Mouse (Mus musculus) forebrain, embryonic 16.5 days (tissue): ENCODE results near the gene Rbfox2. TPM values are rescaled to one million over a fixed set of nuclear protein-coding genes. Genes with fewer than 3 reads are reported as not detected.

Source experiments
- ATAC-seq: fragments of 200-750 bp; cut with Nextera tagmentation; 2 replicates; pipeline ENCODE4 v1.8.0; 2017; ENCODE audit warnings: mild to moderate bottlenecking, moderate library complexity
- H3K27ac ChIP-seq: fragments of 300-500 bp; sonication (generic); 2 replicates; pipeline ENCODE4 v1.5.1; 2014; ENCODE audit warnings: low read length, control low read depth
- H3K27me3 ChIP-seq: fragments of 300-500 bp; sonication (generic); replicated peaks from 2 replicates; pipeline ENCODE4 v1.6.1; 2014; ENCODE audit warnings: low read length; ENCODE audit not compliant: control insufficient read depth, insufficient read depth
- H3K36me3 ChIP-seq: fragments of 300-500 bp; sonication (generic); 2 replicates; pipeline ENCODE4 v1.6.1; 2014; ENCODE audit not compliant: control insufficient read depth, insufficient read depth
- H3K4me1 ChIP-seq: fragments of 300-500 bp; sonication (generic); replicated peaks from 2 replicates; pipeline ENCODE4 v1.6.1; 2014; ENCODE audit warnings: low read length; ENCODE audit not compliant: control insufficient read depth, insufficient read depth
- H3K4me2 ChIP-seq: fragments of 300-500 bp; sonication (generic); 2 replicates; pipeline ENCODE4 v1.6.1; 2014; ENCODE audit warnings: mild to moderate bottlenecking, low read length, control low read depth
- H3K4me3 ChIP-seq: fragments of 300-500 bp; sonication (generic); replicated peaks from 2 replicates; pipeline ENCODE4 v1.5.1; 2014; ENCODE audit warnings: mild to moderate bottlenecking, low read length, control low read depth
- H3K9ac ChIP-seq: fragments of 300-500 bp; sonication (generic); replicated peaks from 2 replicates; pipeline ENCODE4 v1.6.1; 2014; ENCODE audit warnings: low read depth, low read length, control low read depth
- H3K9me3 ChIP-seq: fragments of 300-500 bp; sonication (generic); 2 replicates; pipeline ENCODE4 v1.6.1; 2016; ENCODE audit warnings: low read length; ENCODE audit not compliant: control insufficient read depth
- WGBS: fragments of 180-500 bp; shearing (Covaris S2); extraction: QIAGEN DNeasy Blood & Tissue Kit; methylation state at CpG from one replicate; pipeline ENCODE4 v1.1.7; 2014; 5-methylcytosine and 5-hydroxymethylcytosine counted together
- polyA plus RNA-seq: library from polyadenylated mRNA; unstranded; fragments of >200 nt; fragmentation: Nextera tagmentation; extraction: Ambion mirVana; gene quantifications from 2 replicates; pipeline ENCODE4 v1.2.1, GENCODE M21; 2015

Rbfox2 gene
- polyA plus RNA-seq, 1 experiment from 2014 or later, result 212 TPM

DNA sequence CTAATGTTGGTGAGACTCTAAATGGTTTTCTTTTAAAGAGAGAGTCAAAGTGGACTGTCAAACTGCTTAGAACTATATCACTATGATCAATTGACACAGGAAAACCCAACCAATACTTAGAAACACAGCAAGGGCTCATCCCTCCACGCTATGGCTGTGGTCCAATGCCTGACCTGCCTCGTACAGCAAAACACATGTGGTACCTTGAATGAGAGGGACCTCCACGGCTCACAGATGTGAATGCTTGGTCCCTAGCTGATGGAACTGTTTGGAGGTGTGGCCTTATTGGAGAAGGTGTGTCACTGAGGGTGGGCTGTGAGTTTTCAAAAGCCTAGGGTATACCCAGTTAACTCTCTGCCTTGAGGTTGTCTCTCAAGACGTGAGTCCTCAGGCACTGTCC lies 159.9 kb downstream of the Rbfox2 start:
- WGBS, result 87% methylated on average over 4 of the region's 4 CpGs
- H3K4me1 ChIP-seq, result peaks cover 53% of the 10 kb centered on the region
- ATAC-seq, result no peak
- no peak overlapping the region for H3K27ac ChIP-seq
- no peaks in the 10 kb centered on the region for H3K27me3 ChIP-seq
- no peak overlapping the region for H3K9ac ChIP-seq
- H3K9me3 ChIP-seq, result no peaks in the 10 kb centered on the region
- no peaks in the 10 kb centered on the region for H3K36me3 ChIP-seq
- H3K4me2 ChIP-seq, result no peak overlapping the region
- no peak overlapping the region for H3K4me3 ChIP-seq

DNA sequence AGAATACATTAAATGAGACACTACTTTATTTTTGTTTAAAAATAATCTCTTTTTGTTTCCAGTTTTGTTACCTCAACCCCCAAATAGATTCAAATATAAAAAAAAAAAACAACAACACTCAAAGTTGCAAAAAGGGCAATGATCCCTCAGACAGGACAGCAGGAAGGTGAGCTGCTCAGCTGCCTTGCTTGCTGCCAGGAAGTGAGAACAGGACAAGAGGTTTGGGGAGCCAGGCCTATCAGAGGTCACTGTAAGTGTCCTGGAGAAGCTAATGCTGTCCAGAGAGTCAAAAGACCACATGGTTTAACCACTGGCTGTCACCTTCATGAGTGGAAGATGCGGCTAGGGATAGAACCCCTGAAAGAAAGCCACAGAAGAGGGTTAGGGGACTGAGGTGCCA lies 161.8 kb downstream of the Rbfox2 start:
- Histone ChIP-seq H3K9me3 (no peaks in the 10 kb centered on the region), H3K4me1 (peaks cover 53% of the 10 kb centered on the region), H3K9ac (no peak overlapping the region), H3K27ac (no peak overlapping the region), H3K27me3 (no peaks in the 10 kb centered on the region), H3K4me2 (no peak overlapping the region), H3K4me3 (no peak overlapping the region), H3K36me3 (no peaks in the 10 kb centered on the region)
- WGBS, result 100% methylated on average over 1 of the region's 1 CpGs
- ATAC-seq, result no peak

- Histone ChIP-seq H3K9me3 (no peaks in the 10 kb centered on the region), H3K4me2 (no peak overlapping the region), H3K4me3 (no peak overlapping the region), H3K4me1 (peaks cover 36% of the 10 kb centered on the region), H3K27me3 (no peaks in the 10 kb centered on the region), H3K9ac (no peak overlapping the region), H3K36me3 (no peaks in the 10 kb centered on the region), H3K27ac (no peak overlapping the region)
- no peak for ATAC-seq
- 90% methylated on average over 5 of the region's 5 CpGs for WGBS
These were observed 164.0 kb downstream of the Rbfox2 start for GRCm38 (mm10) chr15:77142787-77143186.

GRCm38 (mm10) chr15:77142352-77142751 lies 164.5 kb downstream of the Rbfox2 start:
- WGBS, result 82% methylated on average over 6 of the region's 6 CpGs

GRCm38 (mm10) chr15:77141711-77142110 lies 165.1 kb downstream of the Rbfox2 start:
- Histone ChIP-seq H3K27ac (no peak overlapping the region), H3K9ac (no peak overlapping the region), H3K27me3 (no peaks in the 10 kb centered on the region), H3K36me3 (no peaks in the 10 kb centered on the region), H3K4me1 (peaks cover 30% of the 10 kb centered on the region), H3K4me3 (no peak overlapping the region), H3K4me2 (no peak overlapping the region), H3K9me3 (no peaks in the 10 kb centered on the region)
- ATAC-seq, result no peak
- 73% methylated on average over 4 of the region's 4 CpGs for WGBS

More at GRCm38 (mm10) chr15:77142352-77142751, 164.5 kb downstream of the Rbfox2 start:
- peaks cover 33% of the 10 kb centered on the region for H3K4me1 ChIP-seq
- no peak overlapping the region for H3K9ac ChIP-seq
- H3K27me3 ChIP-seq, result no peaks in the 10 kb centered on the region
- no peaks in the 10 kb centered on the region for H3K36me3 ChIP-seq
- ATAC-seq, result no peak
- no peaks in the 10 kb centered on the region for H3K9me3 ChIP-seq
- H3K4me2 ChIP-seq, result no peak overlapping the region
- H3K4me3 ChIP-seq, result no peak overlapping the region
- no peak overlapping the region for H3K27ac ChIP-seq

- Histone ChIP-seq H3K9me3 (no peaks in the 10 kb centered on the region), H3K4me3 (no peak overlapping the region), H3K27me3 (no peaks in the 10 kb centered on the region), H3K4me2 (no peak overlapping the region), H3K9ac (no peak overlapping the region), H3K27ac (no peak overlapping the region), H3K36me3 (peaks cover 11% of the 10 kb centered on the region), H3K4me1 (peaks cover 17% of the 10 kb centered on the region)
- no peak for ATAC-seq
- 83% methylated on average over 5 of the region's 5 CpGs for WGBS
These were observed 168.5 kb downstream of the Rbfox2 start for GRCm38 (mm10) chr15:77138282-77138681.

DNA sequence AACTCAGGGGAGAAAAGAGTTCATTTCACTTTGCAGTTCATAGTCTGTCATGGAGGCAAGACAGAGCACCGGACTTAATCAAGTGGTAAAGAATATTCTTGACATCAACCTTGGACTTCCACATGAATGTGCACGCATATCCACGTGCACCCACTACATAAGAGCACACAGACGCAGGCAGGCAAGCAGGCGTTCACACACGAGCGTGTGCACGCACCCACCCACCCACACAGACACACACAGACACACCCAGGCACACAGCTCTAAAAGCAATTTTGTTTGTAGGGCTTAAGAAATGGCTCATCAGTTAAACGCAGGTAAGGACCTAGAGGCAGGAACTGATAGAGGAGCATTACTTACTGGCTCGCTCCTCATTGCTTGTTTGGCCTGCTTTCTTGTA lies 172.3 kb downstream of the Rbfox2 start:
- H3K9me3 ChIP-seq, result no peaks in the 10 kb centered on the region
- no peaks in the 10 kb centered on the region; the same call in 1 of the 2 replicates for H3K4me1 ChIP-seq
- WGBS, result 97% methylated on average over 10 of the region's 10 CpGs
- no peak for ATAC-seq
- H3K9ac ChIP-seq, result no peak overlapping the region
- peaks cover 23% of the 10 kb centered on the region for H3K36me3 ChIP-seq
- no peak overlapping the region for H3K4me3 ChIP-seq
- H3K27me3 ChIP-seq, result no peaks in the 10 kb centered on the region
- H3K27ac ChIP-seq, result no peak overlapping the region
- no peak overlapping the region for H3K4me2 ChIP-seq

GRCm38 (mm10) chr15:77129154-77129553 lies 177.7 kb downstream of the Rbfox2 start:
- Histone ChIP-seq H3K27ac (no peak overlapping the region), H3K36me3 (peaks cover 14% of the 10 kb centered on the region; the same call in 1 of the 2 replicates), H3K27me3 (no peaks in the 10 kb centered on the region), H3K4me3 (no peak overlapping the region), H3K9ac (no peak overlapping the region), H3K4me1 (0 out of 2 replicates have a peak, but pooled peaks cover 3% of the 10 kb centered on the region), H3K4me2 (no peak overlapping the region), H3K9me3 (no peaks in the 10 kb centered on the region)
- WGBS, result 91% methylated on average over 8 of the region's 8 CpGs
- no peak for ATAC-seq

DNA sequence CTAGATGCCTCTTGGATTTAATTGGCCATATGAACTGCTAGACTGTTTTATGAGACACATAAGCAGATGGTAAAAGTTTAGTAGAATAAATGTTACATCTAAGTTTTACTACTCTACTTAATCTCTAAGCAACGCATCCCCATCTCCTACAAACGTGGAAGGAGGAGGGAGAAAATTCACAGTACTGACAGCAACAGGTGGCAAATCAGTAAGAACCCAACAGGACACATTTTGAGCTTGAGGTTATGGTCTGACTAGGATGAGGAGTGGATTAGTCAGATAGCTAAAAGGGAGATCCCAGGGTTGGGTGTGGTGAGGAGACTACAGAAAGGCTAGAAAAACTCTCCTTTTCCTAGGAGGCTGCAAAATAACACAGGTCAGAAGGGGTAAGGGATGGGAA lies 179.1 kb downstream of the Rbfox2 start:
- 68% methylated on average over 2 of the region's 2 CpGs for WGBS
- peaks cover 14% of the 10 kb centered on the region; the same call in 1 of the 2 replicates for H3K36me3 ChIP-seq

DNA sequence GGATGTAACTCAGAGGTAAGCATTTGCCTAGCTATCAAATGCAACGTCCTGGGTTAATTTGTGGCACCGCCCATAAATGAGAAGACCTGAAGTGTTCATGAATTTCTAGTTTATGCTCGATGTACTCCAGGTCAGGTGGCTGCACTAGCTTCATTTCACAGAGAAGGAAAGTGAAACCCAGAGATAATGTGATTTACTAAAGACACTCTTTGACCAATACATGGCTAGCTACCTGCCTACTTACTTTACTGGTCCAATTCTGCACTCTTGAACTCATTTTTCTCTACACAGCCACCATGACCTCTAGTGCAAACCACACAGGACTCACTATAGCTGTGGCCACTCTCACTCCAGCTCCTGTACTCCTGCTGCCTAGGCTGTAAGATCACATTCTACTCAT lies 180.1 kb downstream of the Rbfox2 start:
- no peak for ATAC-seq
- Histone ChIP-seq H3K4me1 (0 out of 2 replicates have a peak, but pooled peaks cover 3% of the 10 kb centered on the region), H3K4me2 (no peak overlapping the region), H3K36me3 (0 out of 2 replicates have a peak, but pooled peaks cover 7% of the 10 kb centered on the region), H3K9me3 (no peaks in the 10 kb centered on the region), H3K27me3 (no peaks in the 10 kb centered on the region), H3K4me3 (no peak overlapping the region), H3K27ac (no peak overlapping the region), H3K9ac (no peak overlapping the region)
- 93% methylated on average over 3 of the region's 3 CpGs for WGBS

More for the DNA sequence above, 179.1 kb downstream of the Rbfox2 start:
- Histone ChIP-seq H3K4me3 (no peak overlapping the region), H3K4me2 (no peak overlapping the region), H3K27ac (no peak overlapping the region), H3K27me3 (no peaks in the 10 kb centered on the region), H3K4me1 (0 out of 2 replicates have a peak, but pooled peaks cover 3% of the 10 kb centered on the region), H3K9me3 (no peaks in the 10 kb centered on the region), H3K9ac (no peak overlapping the region)
- ATAC-seq, result no peak
